Mouse (Mus musculus): ENCODE results near the gene Gdf5. TPM values are rescaled to one million over a fixed set of nuclear protein-coding genes. Genes with fewer than 3 reads are reported as not detected.
"Not testable (repeated sequence)": the region's sequence is repeated elsewhere in the genome, so short reads cannot be mapped to it uniquely, and the experiment has no call there.

Gdf5 gene
- polyA plus RNA-seq, 1 experiment: not detected

DNA sequence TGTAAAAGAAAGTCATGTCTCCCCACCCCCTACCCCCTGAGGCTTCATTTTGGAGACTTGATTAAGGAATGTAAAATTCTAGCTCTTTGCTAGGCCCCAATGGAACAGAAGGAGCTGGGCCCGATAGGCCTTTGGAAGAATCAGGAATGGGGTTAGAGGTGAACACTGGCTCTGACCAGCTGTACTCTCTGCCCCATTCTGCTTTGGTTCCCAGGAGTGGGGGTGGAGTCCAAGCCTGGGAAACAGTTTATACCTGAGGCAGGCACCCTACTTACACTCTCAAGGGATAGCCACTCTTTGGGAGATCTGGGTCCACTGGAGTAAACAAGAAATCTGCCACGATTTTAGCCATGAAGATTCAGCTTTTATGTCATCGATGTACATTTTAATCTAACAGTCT, 4.5 kb downstream of the Gdf5 start, which contains the start of gene Gm15557:
Gm15557 (plus strand) TSS at position 48 of the 400 bp plus-strand sequence.
- H3K79me3 ChIP-seq (ENCODE audit: low read depth): no peaks in the 10 kb centered on the region
- H3K36me3 ChIP-seq (ENCODE audit: control insufficient read depth, insufficient read depth): no peaks in the 10 kb centered on the region
- no peaks in the 10 kb centered on the region for H3K79me2 ChIP-seq (ENCODE audit: control insufficient read depth, insufficient read depth)
- H3K4me3 ChIP-seq (ENCODE audit: insufficient read depth, poor library complexity, severe bottlenecking): no peak within 1 kb of the TSS
- H3K27me3 ChIP-seq (ENCODE audit: control insufficient read depth, insufficient read depth, insufficient read length): no peaks in the 10 kb centered on the region
- no peak within 1 kb of the TSS for H3ac ChIP-seq (ENCODE audit: control insufficient read depth, insufficient read length, low read depth)
- no peak for TF ChIP-seq FOSL1 (IDR thresholded peaks at IDR 0.05; ENCODE audit: insufficient read depth, low read length, poor library complexity, severe bottlenecking)
- TF ChIP-seq CTCF (IDR thresholded peaks at IDR 0.05; ENCODE audit: control insufficient read depth, insufficient read depth, insufficient read length): no peak
- TF ChIP-seq MAX (IDR thresholded peaks at IDR 0.05): no peak
- no peak for TF ChIP-seq MYOG (IDR thresholded peaks at IDR 0.05; ENCODE audit: control insufficient read depth, extremely low read depth, insufficient read length)
- TF ChIP-seq MYOD1 (IDR thresholded peaks at IDR 0.05; ENCODE audit: control insufficient read depth, insufficient read length, low read depth): no peak
- TF ChIP-seq USF1 (IDR thresholded peaks at IDR 0.05; ENCODE audit: low read depth): no peak
- TF ChIP-seq CEBPB (IDR thresholded peaks at IDR 0.05; ENCODE audit: low read depth): no peak

DNA sequence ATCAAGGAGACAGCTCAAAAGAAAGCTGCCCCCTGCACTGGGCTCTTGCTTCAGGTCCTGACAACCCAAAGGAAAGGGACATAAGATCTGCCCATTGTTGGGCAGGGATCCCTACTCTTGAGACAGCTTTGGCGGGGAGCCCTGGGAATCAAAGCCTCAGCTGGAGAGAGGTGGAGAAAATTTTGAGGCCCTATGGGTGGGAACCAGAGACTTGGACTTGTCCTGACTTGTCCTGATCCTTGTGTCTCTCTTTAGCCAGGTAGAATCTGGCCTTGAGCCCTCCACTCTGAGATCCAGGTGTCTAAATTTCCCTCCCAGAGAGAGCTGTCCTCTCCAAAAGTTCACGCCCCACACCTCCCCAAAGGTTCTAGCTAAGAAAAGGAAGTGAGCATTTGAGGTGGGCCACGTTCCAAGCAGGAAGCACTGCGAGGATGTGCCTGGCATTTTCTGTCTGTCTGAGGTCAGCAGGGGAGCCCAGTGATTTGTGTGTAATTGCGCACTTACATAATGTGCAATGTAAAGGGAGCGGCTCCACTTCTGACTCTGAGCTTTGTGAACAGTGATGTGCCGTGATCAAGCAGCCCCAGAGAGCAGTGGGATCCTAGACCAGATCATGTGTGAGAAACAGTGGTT, 5.2 kb downstream of the Gdf5 start:
- Histone ChIP-seq H3K79me2 (ENCODE audit: control insufficient read depth, insufficient read depth) (no peaks in the 10 kb centered on the region), H3K4me3 (ENCODE audit: insufficient read depth, poor library complexity, severe bottlenecking) (no peak overlapping the region), H3K36me3 (ENCODE audit: control insufficient read depth, insufficient read depth) (no peaks in the 10 kb centered on the region), H3K79me3 (ENCODE audit: low read depth) (no peaks in the 10 kb centered on the region), H3K27me3 (ENCODE audit: control insufficient read depth, insufficient read depth, insufficient read length) (no peaks in the 10 kb centered on the region), H3ac (ENCODE audit: control insufficient read depth, insufficient read length, low read depth) (no peak overlapping the region)
- TF ChIP-seq MYOD1 (IDR thresholded peaks at IDR 0.05; ENCODE audit: control insufficient read depth, insufficient read length, low read depth) (no peak), MYOG (IDR thresholded peaks at IDR 0.05; ENCODE audit: control insufficient read depth, extremely low read depth, insufficient read length) (no peak), USF1 (IDR thresholded peaks at IDR 0.05; ENCODE audit: low read depth) (no peak), MAX (IDR thresholded peaks at IDR 0.05) (no peak), CEBPB (IDR thresholded peaks at IDR 0.05; ENCODE audit: low read depth) (no peak), FOSL1 (IDR thresholded peaks at IDR 0.05; ENCODE audit: insufficient read depth, low read length, poor library complexity, severe bottlenecking) (no peak)

DNA sequence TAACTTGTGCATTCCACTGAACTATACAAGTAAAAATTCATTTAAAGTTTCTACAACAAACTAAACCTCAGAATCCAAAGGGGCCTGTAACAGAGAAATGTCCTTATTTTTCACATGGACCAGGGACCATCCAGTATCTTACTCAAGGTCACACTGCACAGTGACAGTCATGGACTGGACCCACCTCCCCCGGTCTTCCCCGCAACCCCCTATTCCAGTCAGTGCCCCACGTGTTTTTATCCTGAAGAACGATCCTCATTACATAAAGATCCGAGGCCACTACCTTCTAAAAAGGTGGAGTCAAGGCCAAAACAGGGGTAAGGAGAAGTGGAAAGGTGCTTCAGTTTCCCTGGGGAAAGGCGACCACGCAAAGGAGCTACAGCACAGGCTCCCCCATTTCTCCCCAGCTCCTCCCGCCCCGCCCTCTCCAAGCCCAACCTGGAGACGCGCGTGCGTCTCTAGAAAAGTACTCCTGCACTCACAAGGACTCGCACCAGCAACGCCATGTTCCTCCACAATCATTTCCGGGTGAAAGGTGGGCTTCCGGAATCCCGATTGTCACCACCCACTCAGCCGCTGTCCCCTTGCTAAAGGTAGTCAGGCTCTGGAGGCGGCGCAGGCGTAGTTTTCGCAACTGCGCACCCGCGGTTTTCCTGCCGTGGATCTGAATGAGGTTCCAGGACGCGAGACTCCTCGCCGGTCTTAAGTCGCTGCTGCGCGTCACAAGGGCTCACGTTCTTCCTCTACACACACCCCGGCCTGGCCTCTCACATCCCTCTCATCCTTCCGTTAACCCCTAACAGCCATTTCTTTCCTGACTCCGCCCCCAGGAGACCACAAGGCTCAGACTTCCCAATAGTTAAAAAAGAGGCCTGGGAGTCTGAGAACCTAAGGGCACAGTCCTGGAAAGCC, 15.4 kb downstream of the Gdf5 start, which contains the start of gene Uqcc1:
Uqcc1 (minus strand) TSS at position 780 of the 912 bp plus-strand sequence.
- Histone ChIP-seq H3ac (ENCODE audit: control insufficient read depth, insufficient read length, low read depth) (peak within 1 kb of the TSS; percentile 72), H3K79me2 (ENCODE audit: control insufficient read depth, insufficient read depth) (peaks cover 60% of the 10 kb centered on the region), H3K79me3 (ENCODE audit: low read depth) (peaks cover 38% of the 10 kb centered on the region), H3K4me3 (ENCODE audit: insufficient read depth, poor library complexity, severe bottlenecking) (peak within 1 kb of the TSS; percentile 81), H3K36me3 (ENCODE audit: control insufficient read depth, insufficient read depth) (no peaks in the 10 kb centered on the region), H3K27me3 (ENCODE audit: control insufficient read depth, insufficient read depth, insufficient read length) (no peaks in the 10 kb centered on the region)
- TF ChIP-seq FOSL1 (IDR thresholded peaks at IDR 0.05; ENCODE audit: insufficient read depth, low read length, poor library complexity, severe bottlenecking): no peak
- peak; percentile 66 for TF ChIP-seq MAX (IDR thresholded peaks at IDR 0.05)
- TF ChIP-seq CTCF (IDR thresholded peaks at IDR 0.05; ENCODE audit: control insufficient read depth, insufficient read depth, insufficient read length): no peak
- TF ChIP-seq CEBPB (IDR thresholded peaks at IDR 0.05; ENCODE audit: low read depth): peak; percentile 1
- TF ChIP-seq MYOD1 (IDR thresholded peaks at IDR 0.05; ENCODE audit: control insufficient read depth, insufficient read length, low read depth): no peak
- TF ChIP-seq USF1 (IDR thresholded peaks at IDR 0.05; ENCODE audit: low read depth): no peak

DNA sequence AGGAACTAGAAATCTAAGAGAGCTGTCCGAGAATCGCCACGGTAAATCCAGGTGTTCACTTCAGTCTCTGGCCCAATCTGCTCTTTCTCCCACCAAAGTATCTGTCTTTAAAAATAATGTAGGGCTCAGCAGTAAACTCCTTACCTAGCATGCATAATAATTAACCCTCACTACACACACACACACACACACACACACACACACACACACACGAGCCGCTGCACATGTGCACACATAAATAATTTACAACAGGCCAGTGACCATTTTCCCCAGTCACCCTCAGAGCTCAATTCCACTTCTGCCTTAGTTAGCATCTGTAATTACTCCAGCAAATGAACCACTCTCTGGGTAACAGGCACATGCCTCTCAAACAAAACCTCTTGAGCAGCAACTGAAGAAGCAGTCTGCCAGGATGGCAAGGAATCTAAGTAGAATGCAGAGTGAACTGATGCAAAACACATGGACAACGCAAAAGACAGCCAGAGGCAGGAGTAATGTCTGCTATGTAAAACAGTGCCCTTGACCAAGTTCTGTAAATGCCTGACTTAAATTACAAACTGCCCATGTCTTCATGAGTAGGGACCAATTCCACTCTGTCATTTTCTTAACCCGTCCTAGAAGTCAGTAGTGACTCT, 16.3 kb downstream of the Gdf5 start:
- Histone ChIP-seq H3K79me2 (ENCODE audit: control insufficient read depth, insufficient read depth) (peaks cover 69% of the 10 kb centered on the region), H3K4me3 (ENCODE audit: insufficient read depth, poor library complexity, severe bottlenecking) (peak overlapping the region; percentile 81), H3K79me3 (ENCODE audit: low read depth) (peaks cover 44% of the 10 kb centered on the region), H3K27me3 (ENCODE audit: control insufficient read depth, insufficient read depth, insufficient read length) (no peaks in the 10 kb centered on the region), H3K36me3 (ENCODE audit: control insufficient read depth, insufficient read depth) (no peaks in the 10 kb centered on the region), H3ac (ENCODE audit: control insufficient read depth, insufficient read length, low read depth) (peak overlapping the region; percentile 24)
- TF ChIP-seq CTCF (IDR thresholded peaks at IDR 0.05; ENCODE audit: control insufficient read depth, insufficient read depth, insufficient read length): no peak
- no peak for TF ChIP-seq USF1 (IDR thresholded peaks at IDR 0.05; ENCODE audit: low read depth)
- TF ChIP-seq MYOD1 (IDR thresholded peaks at IDR 0.05; ENCODE audit: control insufficient read depth, insufficient read length, low read depth): no peak
- TF ChIP-seq CEBPB (IDR thresholded peaks at IDR 0.05; ENCODE audit: low read depth): no peak
- TF ChIP-seq FOSL1 (IDR thresholded peaks at IDR 0.05; ENCODE audit: insufficient read depth, low read length, poor library complexity, severe bottlenecking): no peak
- no peak for TF ChIP-seq MAX (IDR thresholded peaks at IDR 0.05)
- TF ChIP-seq MYOG (IDR thresholded peaks at IDR 0.05; ENCODE audit: control insufficient read depth, extremely low read depth, insufficient read length): no peak

DNA sequence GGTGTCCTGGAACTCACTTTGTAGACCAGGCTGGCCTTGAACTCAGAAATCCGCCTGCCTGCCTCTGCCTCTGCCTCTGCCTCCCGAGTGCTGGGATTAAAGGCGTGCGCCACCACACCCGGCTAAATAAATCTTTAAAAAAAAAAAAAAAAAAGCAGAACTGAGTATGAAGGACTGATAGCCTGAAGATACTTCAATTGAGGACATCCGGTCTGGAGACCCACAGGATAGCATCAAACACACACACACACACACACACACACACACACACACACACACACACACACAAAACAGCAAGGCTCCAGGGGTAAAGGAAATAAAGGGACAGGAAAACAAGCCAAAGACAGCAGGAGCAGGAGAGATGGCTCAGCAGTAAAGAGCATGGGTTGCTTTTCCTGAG, 20.0 kb downstream of the Gdf5 start:
- peaks cover 89% of the 10 kb centered on the region for H3K79me2 ChIP-seq (ENCODE audit: control insufficient read depth, insufficient read depth)
- not testable (repeated sequence) for H3K4me3 ChIP-seq (ENCODE audit: insufficient read depth, poor library complexity, severe bottlenecking); H3K36me3 ChIP-seq (ENCODE audit: control insufficient read depth, insufficient read depth)

More for the DNA sequence above, 20.0 kb downstream of the Gdf5 start:
- H3ac ChIP-seq (ENCODE audit: control insufficient read depth, insufficient read length, low read depth); H3K27me3 ChIP-seq (ENCODE audit: control insufficient read depth, insufficient read depth, insufficient read length): not testable (repeated sequence)
- peaks cover 61% of the 10 kb centered on the region for H3K79me3 ChIP-seq (ENCODE audit: low read depth)

Data from C2C12 (cell line).